11 mouse cellular contexts compared by ENCODE assay signal in genomic region chr7:111305196-111305595, GRCm38 (mm10).
DNase-seq lines count a peak whose midpoint lies in the region; ATAC-seq and TF ChIP-seq lines count a peak whose summit lies in the region.
"Had no signal": no experiment of that assay in that cellular context is flagged by ENCODE, and none has a peak within 500 bp of the region (broad histone marks: within the 10 kb centered on the region; RNA-seq: fewer than 3 reads in every experiment).

No protein-coding gene starts in this region.

- no peak overlapping the region for H3K27ac ChIP-seq in kidney, postnatal 0 days
- H3K27ac ChIP-seq in ES-Bruce4 (ENCODE audit: insufficient read depth, low read length), result no peak overlapping the region
- no peak overlapping the region for H3K27ac ChIP-seq in embryonic facial prominence, embryonic 10.5 days (replicated peaks)
- H3K27ac ChIP-seq: heart, embryonic 15.5 days; midbrain, embryonic 13.5 days had no signal

- H3K4me1 ChIP-seq in kidney, postnatal 0 days (replicated peaks; ENCODE audit: insufficient read depth, low read length), result no peaks in the 10 kb centered on the region
- H3K4me1 ChIP-seq in ES-Bruce4 (ENCODE audit: control insufficient read depth, insufficient read depth, low read length), result no peaks in the 10 kb centered on the region
- no peaks in the 10 kb centered on the region for H3K4me1 ChIP-seq in embryonic facial prominence, embryonic 10.5 days
- H3K4me1 ChIP-seq: heart, embryonic 15.5 days had no signal

- no peak for TF ChIP-seq EP300 in ES-Bruce4 (IDR thresholded peaks at IDR 0.05; ENCODE audit: insufficient read depth, low read depth, low read length)

- H3K4me3 ChIP-seq in kidney, postnatal 0 days (replicated peaks; ENCODE audit: low read depth, low read length), result no peak overlapping the region
- H3K4me3 ChIP-seq in ES-Bruce4 (ENCODE audit: low read depth, low read length), result no peak overlapping the region
- no peak overlapping the region for H3K4me3 ChIP-seq in embryonic facial prominence, embryonic 10.5 days
- H3K4me3 ChIP-seq: heart, embryonic 15.5 days; midbrain, embryonic 13.5 days had no signal

- peak; percentile 50 for TF ChIP-seq CTCF in kidney, postnatal 0 days (IDR thresholded peaks at IDR 0.05; ENCODE audit: low read depth)
- TF ChIP-seq CTCF in ES-Bruce4 (IDR thresholded peaks at IDR 0.05; ENCODE audit: low read depth, low read length), result peak; percentile 6

- no peaks in the 10 kb centered on the region for H3K27me3 ChIP-seq in kidney, postnatal 0 days (ENCODE audit: insufficient read depth, low read length)
- no peaks in the 10 kb centered on the region for H3K27me3 ChIP-seq in ES-Bruce4 (ENCODE audit: control insufficient read depth, insufficient read depth, low read length, poor library complexity, severe bottlenecking)
- H3K27me3 ChIP-seq in embryonic facial prominence, embryonic 10.5 days (replicated peaks; ENCODE audit: low read depth, poor library complexity, severe bottlenecking), result no peaks in the 10 kb centered on the region
- H3K27me3 ChIP-seq: heart, embryonic 15.5 days; midbrain, embryonic 13.5 days had no signal

- no peaks in the 10 kb centered on the region for H3K36me3 ChIP-seq in kidney, postnatal 0 days (ENCODE audit: insufficient read depth, low read length)
- H3K36me3 ChIP-seq in ES-Bruce4 (ENCODE audit: control insufficient read depth, insufficient read depth, low read length, poor library complexity, severe bottlenecking), result no peaks in the 10 kb centered on the region
- no peaks in the 10 kb centered on the region for H3K36me3 ChIP-seq in embryonic facial prominence, embryonic 10.5 days (replicated peaks)
- H3K36me3 ChIP-seq: heart, embryonic 15.5 days; midbrain, embryonic 13.5 days had no signal

- no peak for DNase-seq in kidney, postnatal 0 days (ENCODE audit: low spot score)
- DNase-seq in kidney, adult 11 months, result no peak
- DNase-seq in A20 (ENCODE audit: low read depth, low spot score), result peak; percentile 42
- DNase-seq in induced T-regulatory cell, adult 2 months (ENCODE audit: low read depth), result peak; percentile 18
- no peak for DNase-seq in embryonic facial prominence, embryonic 10.5 days (ENCODE audit: low spot score)
- no peak for DNase-seq in cerebellum, adult 18-20 months

- H3K9ac ChIP-seq in kidney, postnatal 0 days (ENCODE audit: low read depth, low read length), result no peak overlapping the region
- H3K9ac ChIP-seq in ES-Bruce4 (ENCODE audit: low read depth, poor library complexity, severe bottlenecking), result no peak overlapping the region
- H3K9ac ChIP-seq: heart, embryonic 15.5 days; midbrain, embryonic 13.5 days had no signal

- no peak overlapping the region for H3K4me2 ChIP-seq in kidney, postnatal 0 days (ENCODE audit: low read length)
- H3K4me2 ChIP-seq: heart, embryonic 15.5 days; midbrain, embryonic 13.5 days had no signal

- no peak for ATAC-seq in kidney, postnatal 0 days (replicated peaks; ENCODE audit: low FRiP score, low read depth)
- ATAC-seq in frontal cortex, adult (ENCODE audit: low TSS enrichment), result no peak
- ATAC-seq: inflammation-experienced regulatory T-cells, adult 6 months; midbrain, embryonic 13.5 days had no signal

- no peak for TF ChIP-seq POLR2A in ES-Bruce4 (IDR thresholded peaks at IDR 0.05; ENCODE audit: insufficient read depth, low read length)

- H3K9me3 ChIP-seq in kidney, postnatal 0 days (replicated peaks; ENCODE audit: low read length), result no peaks in the 10 kb centered on the region
- H3K9me3 ChIP-seq in ES-Bruce4 (replicated peaks; ENCODE audit: control insufficient read depth, insufficient read depth, low read length, poor library complexity, severe bottlenecking), result no peaks in the 10 kb centered on the region
- no peaks in the 10 kb centered on the region for H3K9me3 ChIP-seq in embryonic facial prominence, embryonic 10.5 days
- H3K9me3 ChIP-seq: heart, embryonic 15.5 days; midbrain, embryonic 13.5 days had no signal

Comparison
In these comparisons a context has a peak if more than half of its experiments do, and no peak if none do; other contexts are left out.
1. DNase-seq: peak in A20 (single experiment) and induced T-regulatory cell, adult 2 months (single experiment); none in kidney, postnatal 0 days (single experiment), kidney, adult 11 months (single experiment), embryonic facial prominence, embryonic 10.5 days (single experiment) and cerebellum, adult 18-20 months (0 of 2).